Mouse (Mus musculus): ENCODE measurements around the gene Hbs1l.

Gene Hbs1l

DNA sequence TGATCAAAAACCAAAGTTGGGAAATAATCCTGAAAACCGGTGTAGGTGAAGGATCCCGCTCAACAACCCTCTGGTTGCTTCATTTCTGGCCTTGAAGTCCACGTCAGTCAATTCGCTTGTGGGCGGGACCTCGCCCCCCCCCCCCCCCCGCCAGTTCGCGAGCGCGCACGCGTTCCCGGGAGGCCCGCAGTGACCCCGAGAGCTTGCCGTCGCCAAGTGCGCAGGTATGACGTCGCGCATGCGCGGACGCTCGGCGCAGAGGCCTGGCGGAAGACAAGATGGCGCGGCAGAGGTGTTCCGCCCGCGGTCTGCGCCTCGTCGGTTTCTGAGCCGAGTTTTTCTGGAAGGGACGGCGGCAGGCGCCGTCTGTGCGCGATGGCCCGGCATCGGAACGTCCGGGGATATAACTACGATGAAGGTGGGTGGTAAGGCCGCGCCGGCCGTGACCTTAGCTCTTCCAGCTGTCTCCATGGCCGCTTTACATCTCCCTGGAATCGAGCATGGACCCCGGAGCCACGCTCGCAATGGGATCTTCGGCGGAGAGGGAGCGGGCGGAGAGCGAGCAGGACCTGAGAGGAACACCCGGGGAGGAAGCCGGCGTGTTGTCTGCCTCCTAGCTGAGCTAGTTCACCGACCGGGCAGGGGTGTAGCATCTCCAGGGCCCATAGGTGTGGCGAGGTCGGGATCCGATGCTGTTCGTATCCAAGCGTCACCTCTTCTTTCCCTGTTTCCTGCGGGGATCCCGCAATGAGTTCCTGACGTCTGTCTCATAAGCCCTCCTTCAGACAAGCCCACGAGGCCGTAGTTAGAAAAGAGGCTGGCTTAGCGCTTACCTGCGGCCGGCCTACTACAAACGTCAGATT, at the start of gene Hbs1l:
Hbs1l (plus strand) TSS at position 221 of the 863 bp plus-strand sequence.
- peak; percentile 89 to 91 for DNase-seq (ENCODE audit: low spot score in 2 of 2)

DNA sequence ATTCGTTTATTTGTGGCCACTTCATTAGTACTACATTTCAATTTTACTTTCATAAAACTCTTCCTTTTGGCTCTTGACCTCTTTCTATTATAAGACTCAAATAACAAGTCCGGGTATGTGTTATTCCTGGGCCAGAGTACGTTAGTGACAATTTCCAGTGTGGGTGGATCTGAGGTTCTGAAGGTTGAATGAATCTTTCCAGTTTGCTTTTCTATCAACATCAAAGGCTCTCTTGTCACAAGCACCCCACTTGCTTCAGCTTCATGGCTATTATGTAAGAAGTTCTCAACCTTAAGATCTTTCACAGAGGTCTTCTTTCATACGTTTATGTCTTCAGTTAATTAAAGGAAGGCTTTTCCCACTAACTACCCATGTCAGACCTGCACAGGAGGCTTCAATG, 47.2 kb upstream of the Hbs1l start:
- no peak for DNase-seq (ENCODE audit: low spot score in 2 of 2)

DNA sequence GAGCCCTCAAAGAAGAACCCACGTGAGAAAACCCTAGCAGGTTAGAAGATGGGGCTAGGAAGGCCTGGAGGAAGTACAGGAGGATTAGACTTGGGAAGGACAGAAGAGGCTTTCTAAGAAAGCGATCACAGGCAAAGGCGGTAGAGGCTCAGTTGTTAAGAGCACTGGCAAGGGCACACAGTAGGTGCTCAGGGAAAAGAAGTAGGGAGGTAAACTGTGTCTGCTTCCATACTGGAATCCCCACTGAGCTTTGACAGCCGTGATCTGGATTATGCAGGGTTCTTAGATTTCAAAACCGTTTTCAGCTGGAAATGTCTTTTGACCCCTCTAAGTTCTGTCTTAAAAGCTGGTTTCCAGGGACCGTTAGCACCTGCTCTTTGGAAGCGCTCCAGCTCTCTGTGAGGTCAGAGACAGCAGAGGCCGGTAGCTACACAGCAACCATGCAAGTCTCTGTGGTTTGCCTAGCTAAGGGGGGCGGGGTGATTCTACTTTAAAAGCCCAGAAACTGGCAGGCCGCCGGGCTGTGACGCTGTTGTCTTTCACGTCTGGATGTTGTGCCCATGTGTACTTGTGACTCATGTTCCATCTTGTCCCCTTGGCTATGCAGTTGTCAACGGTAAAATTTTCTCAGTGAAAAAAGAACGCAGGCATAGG, 43.8 kb upstream of the Hbs1l start:
- peak; percentile 9 to 43 for DNase-seq (ENCODE audit: low spot score in 2 of 2)

DNA sequence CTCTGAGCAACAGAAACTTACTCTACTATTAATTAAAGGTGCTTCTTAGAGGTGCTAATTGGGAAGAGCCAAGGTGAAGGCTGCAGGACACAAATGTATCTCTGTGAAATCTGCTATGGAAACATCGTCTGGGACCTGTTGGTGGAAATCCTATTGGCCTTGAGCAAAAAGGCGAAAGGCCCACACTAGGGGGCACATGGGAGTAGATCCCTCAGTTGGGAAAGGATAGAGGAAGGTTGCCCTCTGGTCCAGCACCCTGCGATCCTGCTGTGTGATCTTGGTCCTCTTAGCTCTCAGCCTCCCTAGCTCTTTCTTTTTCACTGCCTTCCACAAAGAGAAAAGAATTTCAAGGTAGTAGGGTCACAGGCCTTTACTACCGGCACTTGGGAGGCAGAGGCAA, 43.0 kb upstream of the Hbs1l start:
- no peak for DNase-seq (ENCODE audit: low spot score in 2 of 2)

GRCm38 (mm10) chr10:21254266-21255140, 41.3 kb upstream of the Hbs1l start:
- DNase-seq (ENCODE audit: low spot score in 2 of 2) = no peak

GRCm38 (mm10) chr10:21257244-21257643, 38.5 kb upstream of the Hbs1l start:
- DNase-seq (ENCODE audit: low spot score in 2 of 2) = no peak

DNA sequence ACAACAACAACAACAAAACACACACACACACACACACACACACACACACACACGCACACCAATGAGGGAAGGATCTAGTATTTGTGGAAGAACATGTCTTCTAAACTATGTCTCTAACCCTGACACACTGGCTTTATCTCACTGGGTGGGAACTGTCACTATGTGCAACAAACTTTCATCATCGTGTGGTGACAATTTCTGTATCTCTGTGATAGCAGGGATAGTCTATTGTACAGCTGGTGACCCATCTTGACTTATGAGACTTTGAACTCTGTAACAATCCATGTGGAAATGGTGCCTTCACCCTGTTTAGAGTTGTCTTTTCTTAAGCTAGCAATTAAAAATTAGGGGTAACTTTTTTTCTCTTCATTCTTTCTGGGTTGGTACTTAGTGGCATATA, 36.1 kb upstream of the Hbs1l start:
- no peak for DNase-seq (ENCODE audit: low spot score in 2 of 2)

DNA sequence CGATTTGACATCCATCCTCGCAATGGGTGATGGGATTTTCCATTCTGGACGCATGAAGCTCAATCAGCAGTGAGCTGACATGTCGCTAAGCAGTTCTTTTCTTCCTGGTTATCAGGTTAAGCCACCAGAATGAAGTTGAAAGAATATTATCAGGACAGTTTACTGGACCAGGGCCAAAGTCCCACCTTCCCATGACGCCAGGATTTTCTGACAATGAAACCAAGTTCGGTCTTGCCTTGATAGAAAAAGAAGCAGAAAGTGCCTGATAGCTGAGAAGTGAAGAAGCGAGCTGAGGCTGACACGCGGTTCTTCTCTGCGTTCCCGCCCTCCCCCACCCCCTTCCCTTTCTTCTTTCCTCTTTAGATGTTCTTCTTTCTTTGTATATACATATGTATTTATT, 30.6 kb upstream of the Hbs1l start:
- DNase-seq (ENCODE audit: low spot score in 2 of 2) = no peak

GRCm38 (mm10) chr10:21267452-21267851, 28.3 kb upstream of the Hbs1l start:
- no peak for DNase-seq (ENCODE audit: low spot score in 2 of 2)

DNA sequence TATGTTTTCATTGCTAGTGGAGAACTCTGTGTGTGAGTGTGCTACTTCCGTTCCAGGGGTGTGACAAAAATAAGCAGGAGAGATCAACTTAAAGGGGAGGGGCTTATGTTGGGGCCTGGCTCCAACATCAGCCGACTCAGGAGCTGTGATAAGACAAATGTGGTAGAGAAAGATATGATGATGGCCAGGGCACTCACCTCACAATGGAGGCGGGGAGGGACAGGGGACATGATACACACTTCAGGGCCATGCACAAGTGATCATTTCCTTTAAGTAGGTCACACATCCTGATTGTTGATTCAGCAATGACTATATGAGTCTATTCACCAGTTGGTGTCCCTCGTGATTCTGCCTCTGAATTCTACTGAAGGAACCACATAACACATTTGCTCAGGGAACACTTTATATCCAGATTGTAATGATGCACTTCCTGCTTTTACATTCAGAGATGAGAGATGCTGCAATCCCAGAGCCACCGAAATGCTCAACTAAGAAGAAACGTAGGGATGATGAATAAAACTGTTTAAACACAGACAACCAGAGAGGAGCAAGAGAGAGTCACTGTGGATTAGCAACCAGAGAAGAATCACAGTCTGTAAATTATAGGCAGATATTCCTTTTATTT, 26.9 kb upstream of the Hbs1l start:
- DNase-seq (ENCODE audit: low spot score in 2 of 2) = no peak

DNA sequence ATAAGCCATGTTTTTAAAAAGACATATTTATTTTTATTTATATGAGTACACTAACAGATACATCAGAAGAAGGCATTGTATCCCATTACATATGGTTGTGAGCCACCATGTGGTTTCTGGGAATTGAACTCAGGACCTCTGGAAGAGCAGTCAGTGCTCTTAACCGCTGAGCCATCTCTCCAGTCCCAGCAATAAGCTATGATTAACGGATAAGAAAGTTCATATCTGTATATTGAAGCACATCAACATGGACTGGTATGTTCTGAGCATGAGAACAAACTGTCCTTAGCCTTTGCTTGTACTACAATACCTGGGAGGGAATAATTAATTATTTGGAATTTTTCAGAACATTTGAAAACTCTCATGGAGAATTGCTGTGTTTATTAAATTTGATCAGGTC, 25.9 kb upstream of the Hbs1l start:
- DNase-seq (ENCODE audit: low spot score in 2 of 2) = no peak

- no peak for DNase-seq (ENCODE audit: low spot score in 2 of 2)
Observed at GRCm38 (mm10) chr10:21270905-21271304, 24.9 kb upstream of the Hbs1l start.

DNA sequence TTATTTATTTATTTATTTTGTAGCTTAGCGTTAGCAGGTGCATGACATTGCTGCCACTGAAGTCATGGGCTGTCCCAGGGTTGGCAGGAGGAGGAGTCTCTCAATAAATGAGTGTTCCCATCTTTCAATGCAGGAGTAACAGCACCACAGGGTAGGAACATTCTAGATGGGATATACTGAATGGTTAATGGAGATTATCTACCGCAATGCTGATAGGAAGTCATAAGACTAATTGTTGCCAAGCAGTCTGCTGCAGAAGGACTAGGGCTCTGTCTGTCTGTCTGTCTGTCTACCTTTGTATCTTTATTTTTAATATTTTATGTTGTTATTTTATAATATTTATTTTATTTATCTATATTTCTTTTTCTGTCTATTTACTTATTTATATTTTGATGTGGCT, 24.5 kb upstream of the Hbs1l start:
- no peak for DNase-seq (ENCODE audit: low spot score in 2 of 2)

- no peak for DNase-seq (ENCODE audit: low spot score in 2 of 2)
Observed at GRCm38 (mm10) chr10:21271785-21272184, 24.0 kb upstream of the Hbs1l start.

DNA sequence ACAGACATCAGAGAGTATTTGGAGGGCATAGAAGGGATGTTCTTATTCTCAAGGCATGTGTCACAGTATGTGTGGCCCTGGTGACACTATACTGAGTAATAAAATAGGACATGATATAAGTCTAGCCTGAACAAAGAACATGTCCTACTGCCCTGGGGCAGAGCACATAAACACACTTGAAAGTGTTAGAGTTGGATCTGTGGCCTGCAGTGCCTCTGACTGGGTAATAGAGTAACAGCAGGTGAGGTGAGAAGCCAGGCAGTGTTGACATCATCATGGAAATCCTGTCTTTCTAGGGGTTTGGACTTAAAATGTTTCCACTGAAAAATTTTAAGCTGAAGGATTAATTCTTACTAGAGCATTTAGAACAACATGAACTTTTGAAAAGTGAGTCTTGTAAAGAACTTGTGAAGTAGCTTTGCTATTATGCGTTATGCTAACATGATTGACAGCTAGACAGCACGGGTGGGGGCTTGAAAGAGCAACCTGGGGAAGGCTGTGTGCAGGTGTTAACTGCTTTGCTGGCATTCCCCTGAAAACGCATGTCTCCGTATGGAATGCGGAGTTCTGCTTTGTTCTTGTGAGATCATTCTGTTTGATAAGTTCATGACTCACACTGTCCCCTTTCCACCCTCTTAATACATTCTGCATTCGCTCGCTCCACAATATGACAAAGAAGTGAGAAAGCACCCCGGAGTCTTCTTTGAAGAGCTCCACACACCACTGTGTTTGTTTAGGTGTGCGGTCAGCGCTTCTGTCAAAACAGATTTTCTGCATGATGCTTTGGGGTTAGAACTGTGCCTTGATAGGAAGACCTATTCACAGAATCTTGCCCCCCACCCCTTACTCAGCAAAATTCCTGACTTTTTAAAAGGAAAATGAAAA, 8.3 kb upstream of the Hbs1l start:
- no peak for DNase-seq (ENCODE audit: low spot score in 2 of 2)

DNA sequence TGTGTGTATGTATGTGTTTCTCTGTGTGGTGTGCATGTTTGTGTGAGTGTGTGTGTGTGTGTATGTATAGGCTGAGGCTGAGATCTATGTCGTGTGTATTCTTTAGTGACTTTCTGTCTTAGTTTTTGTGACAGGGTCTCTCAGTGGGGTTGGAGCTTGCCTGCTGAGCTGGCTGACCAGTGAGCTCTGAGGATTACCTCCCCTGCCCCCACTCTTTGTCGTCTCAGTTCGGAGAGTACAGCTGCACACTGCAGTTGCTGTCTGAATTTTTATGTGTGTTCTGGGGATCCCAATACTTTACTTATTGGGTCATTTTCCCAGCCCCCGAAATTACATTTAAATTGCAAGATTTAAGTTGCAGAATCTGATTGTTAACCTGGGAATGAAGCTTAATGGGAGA, 4.6 kb upstream of the Hbs1l start:
- DNase-seq (ENCODE audit: low spot score in 2 of 2) = no peak

DNA sequence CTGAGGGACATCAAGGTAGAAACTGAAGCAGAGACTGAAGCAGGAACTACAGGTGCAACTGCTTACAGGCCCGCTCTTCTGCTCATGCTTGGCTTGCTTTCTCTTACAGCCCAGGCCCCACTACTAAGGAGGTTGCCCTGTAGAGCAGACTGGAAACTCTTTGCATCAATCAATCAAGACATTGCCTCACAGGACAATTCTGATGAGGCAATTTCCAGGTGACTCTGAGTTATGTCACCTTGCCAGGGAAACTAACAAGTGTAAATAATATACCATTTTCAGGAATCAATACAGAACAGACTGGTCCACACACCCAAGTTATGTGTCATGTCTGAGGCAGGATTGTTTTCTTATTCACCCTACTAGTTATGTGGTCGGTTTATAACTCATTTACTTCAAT, 1.6 kb upstream of the Hbs1l start:
- no peak for DNase-seq (ENCODE audit: low spot score in 2 of 2)

- no peak for DNase-seq (ENCODE audit: low spot score in 2 of 2)
Observed at GRCm38 (mm10) chr10:21295397-21295758, 401 bp upstream of the Hbs1l start.

DNA sequence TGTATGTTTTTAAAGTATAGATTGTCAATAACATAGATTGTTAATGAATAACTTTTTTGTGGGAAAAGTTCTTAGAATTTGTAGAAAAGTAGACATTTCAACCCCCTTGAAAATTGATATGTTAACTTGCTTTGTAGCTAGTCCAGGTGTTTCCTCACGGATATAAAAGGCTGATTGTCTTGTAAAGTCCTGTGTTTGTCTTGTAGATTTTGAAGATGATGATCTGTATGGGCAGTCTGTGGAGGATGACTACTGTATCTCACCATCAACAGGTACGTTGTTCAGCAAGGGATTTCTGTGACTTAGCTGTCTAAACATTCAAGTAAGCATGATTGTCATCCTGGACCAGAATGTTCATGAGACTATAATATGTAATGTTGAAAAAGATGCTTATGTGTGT, 3.2 kb downstream of the Hbs1l start:
- DNase-seq (ENCODE audit: low spot score in 2 of 2) = no peak

GRCm38 (mm10) chr10:21301822-21302221, 6.0 kb downstream of the Hbs1l start:
- DNase-seq (ENCODE audit: low spot score in 2 of 2) = peak in 1 of 2 experiments; percentile 44

Data from right cerebral cortex, adult 2 months (tissue).